Mouse (Mus musculus): ENCODE results near the gene Bmpr1b.

DNA sequence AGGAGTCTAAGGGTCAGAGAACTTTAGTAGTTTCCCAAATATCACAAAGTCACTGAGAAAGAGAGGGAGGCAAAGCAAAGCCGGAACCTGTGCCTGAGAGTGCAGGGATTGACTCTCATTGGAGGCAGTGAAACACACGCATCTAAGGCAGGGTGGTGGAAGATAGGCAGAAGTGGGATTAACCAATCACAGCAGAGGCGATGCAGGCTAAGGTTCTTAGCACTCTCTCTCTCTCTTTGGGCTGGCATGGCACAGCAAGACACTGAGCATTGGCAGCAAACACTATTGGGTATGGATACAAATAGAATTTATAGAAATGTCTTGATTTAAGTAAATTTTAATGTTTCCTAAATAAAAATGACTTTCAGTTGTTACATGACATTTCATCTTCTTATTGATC lies 297.4 kb downstream of the Bmpr1b start:
- TF ChIP-seq EP300 (IDR thresholded peaks at IDR 0.05; ENCODE audit: insufficient read depth, low read depth, low read length) (no peak), POLR2A (IDR thresholded peaks at IDR 0.05; ENCODE audit: insufficient read depth, low read length) (no peak), CTCF (IDR thresholded peaks at IDR 0.05; ENCODE audit: low read depth, low read length) (no peak)

Measured in ES-Bruce4 (cell line).